Mouse (Mus musculus) gastrocnemius, postnatal 36 days (tissue): ENCODE results near the gene Ly6c1. TPM values are rescaled to one million over a fixed set of nuclear protein-coding genes. Genes with fewer than 3 reads are reported as not detected.

Experiments used
- total RNA-seq, 2 experiments: library from RNA; stranded (reverse); gene quantifications; 2 replicates each; pipeline ENCODE4 v1.2.3; 2021

Ly6c1 gene
- total RNA-seq, 2 experiments from 2014 or later, result 107 to 124 TPM

Other genes starting within 250 kb of the Ly6c1 start
- gene Gml2, start 229.8 kb downstream of the Ly6c1 start, total RNA-seq, result not detected
- not detected for gene 2010109I03Rik, start 151.8 kb downstream of the Ly6c1 start, total RNA-seq
- under 1 TPM in 1 of 2 experiments, not detected in 1; 0.30 TPM for gene Ly6i, start 65.4 kb downstream of the Ly6c1 start, total RNA-seq
- 10 to 100 TPM; 44.1 to 56.3 TPM for gene Ly6a, start 50.8 kb downstream of the Ly6c1 start, total RNA-seq
- 1 to 10 TPM; 4.4 to 5.2 TPM for gene Ly6c2, start 63.1 kb upstream of the Ly6c1 start, total RNA-seq
- not detected for gene Ly6g, start 106.4 kb upstream of the Ly6c1 start, total RNA-seq
- not detected for gene BC025446, start 167.5 kb upstream of the Ly6c1 start, total RNA-seq
- not detected for gene Ly6f, start 219.6 kb upstream of the Ly6c1 start, total RNA-seq